Mouse (Mus musculus): ENCODE measurements at regions not wholly inside any gene's neighbourhood (a gene's known extent, or its start where the extent isn't known, plus 50 kb on each side); places are given as distances from the start of the nearest gene placed in this dataset.

DNA sequence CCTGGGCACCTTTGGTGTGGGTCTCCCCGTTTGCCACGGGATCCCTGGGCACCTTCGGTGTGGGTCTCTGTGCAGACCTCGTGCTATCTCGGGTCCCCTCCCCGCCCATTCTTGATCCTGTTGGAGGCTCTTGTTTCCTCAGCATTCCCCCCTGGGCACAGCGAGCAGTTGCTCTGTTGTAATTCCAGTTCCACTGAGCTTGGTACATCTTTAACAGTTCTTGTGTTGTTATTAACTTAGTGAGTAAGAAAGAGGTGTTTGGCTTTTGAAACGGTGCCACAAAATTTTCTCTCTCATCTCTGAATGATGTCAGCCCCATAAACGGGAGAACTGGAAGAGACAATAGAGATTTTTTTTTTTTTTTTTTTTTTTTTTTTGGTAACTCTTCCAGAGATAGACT, 187.7 kb upstream of the 4930412O13Rik start:
- no peak for DNase-seq

DNA sequence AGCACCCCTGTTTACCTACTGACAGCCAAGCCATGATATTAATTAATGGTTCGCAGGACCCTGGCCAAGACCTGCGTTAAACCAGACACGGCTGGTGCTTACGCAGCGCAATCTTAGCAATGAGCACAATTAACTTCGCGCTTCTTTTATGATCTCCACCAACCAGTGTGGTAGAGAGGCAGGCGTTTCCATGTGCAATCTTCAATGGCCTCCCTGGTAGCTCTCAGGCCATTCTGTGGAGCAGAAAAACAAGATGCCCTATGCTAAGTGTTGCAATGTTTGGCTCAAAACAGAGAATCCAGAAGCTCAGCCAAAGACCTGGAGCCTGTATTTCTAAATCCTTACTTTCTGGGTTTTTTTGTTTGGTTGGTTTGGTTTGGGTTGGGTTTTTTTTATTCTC, 186.9 kb upstream of the 4930412O13Rik start:
- no peak for DNase-seq

DNA sequence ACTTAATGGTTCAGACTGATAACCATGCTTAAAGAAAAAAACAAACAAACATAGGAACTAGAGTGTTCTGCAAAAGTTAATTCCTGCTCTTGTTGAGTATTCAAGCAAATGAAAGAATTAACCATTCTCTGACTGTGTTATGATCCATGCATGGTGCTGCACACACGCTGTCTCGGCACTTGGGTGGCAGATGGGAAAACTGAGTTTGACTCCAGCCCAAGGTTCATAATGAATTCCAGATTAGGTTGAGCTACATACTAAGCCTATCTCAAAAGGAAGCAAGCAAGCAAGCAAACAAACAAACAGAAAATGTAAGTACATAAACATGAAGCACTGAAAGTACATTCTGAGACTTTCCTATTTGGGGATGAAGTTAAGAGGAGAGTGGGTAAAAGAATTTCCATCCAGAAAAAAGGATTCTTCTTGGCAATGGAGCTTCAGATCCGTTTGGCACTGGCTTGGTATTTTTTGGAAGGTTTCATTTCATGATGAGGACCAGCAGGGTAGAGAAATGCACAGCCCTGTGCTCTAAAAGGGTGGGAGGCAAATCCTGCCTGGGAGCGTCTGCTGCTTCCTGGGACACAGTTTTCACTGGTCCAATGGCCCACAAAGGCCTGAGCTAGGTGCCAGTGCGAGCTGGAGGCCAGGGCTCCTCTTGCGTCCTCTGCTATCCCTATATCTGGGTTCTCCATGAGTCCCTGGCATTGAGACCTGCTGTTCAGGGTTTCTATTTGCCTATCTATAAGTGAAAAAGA, 183.3 kb upstream of the 4930412O13Rik start:
- peak; percentile 6 for DNase-seq

DNA sequence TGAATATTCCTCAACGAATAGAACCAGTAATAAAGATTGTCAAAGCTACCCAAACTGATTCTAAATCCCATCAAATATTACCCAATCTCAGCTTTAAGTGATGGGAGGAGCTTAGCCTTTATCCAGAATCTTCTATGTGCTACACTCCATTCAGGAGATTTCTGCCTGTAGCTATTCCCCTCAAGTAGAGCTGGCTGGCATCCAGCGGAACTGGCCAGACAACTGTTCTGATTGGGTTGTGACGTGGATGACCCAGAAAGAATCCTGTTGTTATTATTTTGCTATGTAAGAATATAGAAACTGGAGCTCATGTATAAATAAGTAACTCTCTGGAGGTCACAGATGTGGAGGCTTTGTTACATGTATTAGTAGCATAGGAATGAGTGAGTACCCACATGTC, 176.8 kb upstream of the 4930412O13Rik start:
- DNase-seq, result no peak

GRCm38 (mm10) chr2:9709466-9709865, 171.6 kb upstream of the 4930412O13Rik start:
- no peak for DNase-seq

DNA sequence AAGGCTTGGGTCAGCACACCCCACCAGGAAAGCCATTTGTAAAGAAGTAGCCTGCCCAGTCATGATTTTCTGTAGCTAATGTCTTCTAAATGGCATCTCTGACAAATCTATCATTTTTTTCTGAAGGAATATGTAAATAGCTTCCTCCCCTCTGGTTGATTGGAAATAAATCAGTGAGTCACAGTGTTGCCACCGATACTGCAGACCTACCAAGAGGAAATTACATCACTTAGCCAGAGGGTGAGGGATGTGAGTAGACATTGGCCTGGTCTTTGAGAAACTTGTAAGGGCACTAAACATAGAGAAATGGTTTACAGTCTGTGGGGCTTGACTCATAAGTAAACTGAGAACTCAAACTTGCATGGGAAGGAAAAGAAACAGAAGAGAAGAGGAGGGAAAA, 163.1 kb upstream of the 4930412O13Rik start:
- no peak for DNase-seq

- no peak for DNase-seq
Measured at GRCm38 (mm10) chr2:9733243-9733642, 147.8 kb upstream of the 4930412O13Rik start.

DNA sequence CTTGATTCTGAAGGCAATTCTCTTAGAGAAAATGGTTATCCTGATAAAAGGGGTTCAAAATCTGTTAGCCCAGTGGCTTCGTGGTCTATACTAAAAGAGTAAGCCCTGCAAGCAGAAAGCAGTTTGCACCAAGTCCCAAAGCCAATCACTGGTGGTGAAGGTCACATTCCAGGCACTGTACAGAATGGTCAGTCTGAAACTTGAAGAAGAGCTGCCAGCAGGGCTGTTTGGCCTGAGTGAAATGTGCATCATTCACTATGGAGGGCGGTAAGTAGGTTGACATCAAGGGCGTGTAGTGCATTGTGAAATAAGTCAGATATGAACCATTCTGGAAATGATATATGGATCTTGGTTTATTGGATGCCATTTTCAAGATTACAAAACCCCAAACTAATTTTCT, 136.9 kb upstream of the 4930412O13Rik start:
- no peak for DNase-seq

DNA sequence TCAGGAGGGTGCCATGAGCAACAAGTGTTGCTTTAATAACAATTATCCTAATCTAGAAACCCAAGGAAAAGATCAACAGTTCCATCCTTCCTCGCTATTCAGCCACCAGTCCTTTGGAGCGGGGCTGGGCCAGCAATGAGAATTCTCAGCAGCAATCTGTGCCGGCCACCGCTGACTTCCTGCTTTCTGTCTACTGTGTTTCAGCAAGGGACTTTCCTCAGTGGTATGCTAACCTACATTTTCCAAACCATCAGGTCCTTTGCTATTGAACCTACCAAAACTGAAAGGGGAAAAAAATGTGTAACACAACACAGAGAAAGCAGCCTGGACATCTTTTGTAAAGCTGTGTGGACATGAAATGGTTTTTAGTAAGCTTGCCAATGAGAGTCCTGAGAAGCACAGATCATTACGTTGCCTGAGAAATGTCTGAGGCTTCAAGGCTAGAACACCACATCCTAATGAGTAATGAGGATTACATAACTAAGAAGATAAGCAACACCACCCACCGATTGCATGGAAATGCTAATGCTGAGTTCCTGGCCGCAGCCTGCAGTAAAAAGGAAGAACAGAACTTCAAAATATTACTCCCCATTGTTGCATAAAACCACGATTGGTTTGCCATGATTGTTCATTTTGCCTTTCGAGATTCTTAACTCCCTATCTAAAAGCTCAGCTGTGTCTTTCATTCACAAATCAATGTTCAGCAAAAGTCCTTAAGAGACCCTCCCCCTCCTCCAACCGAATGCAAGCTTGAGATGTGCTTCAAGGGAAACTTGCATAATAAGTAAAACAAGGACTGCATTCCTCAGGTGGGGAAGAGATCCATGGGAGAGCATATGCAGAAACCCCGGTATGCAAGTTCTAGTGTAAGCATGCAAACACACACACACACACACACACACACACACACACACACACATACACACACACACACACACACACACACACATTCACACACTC, 130.9 kb upstream of the 4930412O13Rik start:
- no peak for DNase-seq

DNA sequence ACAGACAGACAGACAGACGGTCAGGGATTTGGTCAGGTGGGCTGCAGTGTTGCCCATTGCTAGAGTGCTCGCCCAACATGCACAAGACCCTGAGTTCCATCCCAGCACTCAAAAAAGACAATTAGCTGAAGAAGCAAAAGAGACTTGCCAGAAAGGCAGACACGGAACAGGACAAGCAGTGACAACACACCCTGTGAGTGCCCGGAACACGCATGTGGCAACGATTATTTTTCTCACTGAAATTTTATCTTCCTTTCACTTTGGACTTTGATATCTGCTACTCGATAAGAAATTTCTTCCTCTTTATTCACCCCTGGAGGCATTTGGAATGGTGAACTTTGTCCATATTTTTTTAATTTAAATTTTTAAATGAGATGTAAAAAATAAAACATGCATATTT, 127.4 kb upstream of the 4930412O13Rik start:
- DNase-seq, result no peak

DNA sequence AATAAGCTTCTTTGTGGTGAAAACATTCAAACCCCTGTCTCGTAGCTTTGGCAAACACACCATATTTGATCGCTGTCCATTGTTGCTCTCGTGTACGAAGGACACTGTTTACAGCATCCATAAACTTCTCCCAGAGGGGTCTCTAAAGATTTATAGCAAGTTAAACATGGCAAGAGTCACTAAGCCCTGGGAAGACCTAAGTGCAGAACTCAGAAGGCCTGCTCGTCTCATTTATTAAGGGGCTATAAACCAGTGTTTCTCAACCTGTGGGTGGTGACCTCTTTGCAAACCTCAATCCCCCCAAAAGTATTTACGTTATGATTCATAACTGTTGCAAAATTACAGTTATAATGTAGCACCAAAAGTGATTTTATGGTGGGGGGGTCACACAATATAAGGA, 126.9 kb upstream of the 4930412O13Rik start:
- no peak for DNase-seq

DNA sequence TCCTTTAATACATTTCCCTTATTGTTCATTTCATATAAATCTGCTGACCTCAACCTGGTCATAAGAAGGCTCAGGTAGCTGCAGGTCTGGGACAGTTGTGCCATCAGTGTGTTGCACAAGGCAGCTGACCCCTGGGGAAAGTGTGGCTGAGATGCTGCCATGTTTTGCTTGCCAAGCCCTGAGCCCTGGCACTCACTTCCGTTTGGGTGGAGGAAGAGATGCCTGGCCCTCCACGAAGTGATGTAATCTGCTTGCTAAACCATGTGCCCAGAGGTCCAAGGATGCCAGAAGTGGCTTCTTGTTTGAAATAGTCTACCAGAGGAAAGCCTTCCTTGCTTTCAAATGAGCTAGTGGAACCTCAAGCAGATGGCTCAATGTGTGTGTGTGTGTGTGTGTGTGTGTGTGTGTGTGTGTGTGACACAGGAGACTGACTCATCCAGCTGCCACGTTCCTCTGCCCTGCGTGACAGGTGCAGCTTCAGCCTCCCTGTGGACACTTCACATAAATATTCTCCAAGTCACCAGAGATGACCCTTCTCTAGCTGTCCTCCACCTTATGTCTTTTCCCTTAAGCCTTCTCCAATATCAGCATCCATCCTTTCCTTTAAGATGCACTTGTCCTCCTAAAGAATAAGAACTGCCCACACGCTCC, 123.2 kb upstream of the 4930412O13Rik start:
- DNase-seq, result no peak

DNA sequence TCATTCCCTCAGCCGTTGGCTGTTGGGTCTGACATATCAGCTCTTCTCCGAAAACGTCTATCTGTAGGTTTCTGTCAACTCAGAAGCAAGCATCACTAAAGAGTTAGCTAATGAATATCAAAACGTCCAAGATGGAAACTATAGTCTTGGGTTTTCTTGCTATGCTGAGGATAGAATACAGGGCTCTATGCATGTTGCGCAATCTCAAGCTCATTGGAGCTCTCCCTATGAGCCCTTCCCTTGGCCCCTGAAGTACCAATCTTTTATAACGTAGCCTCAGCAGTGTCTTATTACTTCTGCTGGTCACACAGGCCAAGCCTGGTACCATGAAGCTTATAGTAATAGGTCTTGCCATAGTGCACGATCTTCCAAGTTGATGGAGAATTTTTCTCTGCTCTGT, 122.1 kb upstream of the 4930412O13Rik start:
- no peak for DNase-seq

DNA sequence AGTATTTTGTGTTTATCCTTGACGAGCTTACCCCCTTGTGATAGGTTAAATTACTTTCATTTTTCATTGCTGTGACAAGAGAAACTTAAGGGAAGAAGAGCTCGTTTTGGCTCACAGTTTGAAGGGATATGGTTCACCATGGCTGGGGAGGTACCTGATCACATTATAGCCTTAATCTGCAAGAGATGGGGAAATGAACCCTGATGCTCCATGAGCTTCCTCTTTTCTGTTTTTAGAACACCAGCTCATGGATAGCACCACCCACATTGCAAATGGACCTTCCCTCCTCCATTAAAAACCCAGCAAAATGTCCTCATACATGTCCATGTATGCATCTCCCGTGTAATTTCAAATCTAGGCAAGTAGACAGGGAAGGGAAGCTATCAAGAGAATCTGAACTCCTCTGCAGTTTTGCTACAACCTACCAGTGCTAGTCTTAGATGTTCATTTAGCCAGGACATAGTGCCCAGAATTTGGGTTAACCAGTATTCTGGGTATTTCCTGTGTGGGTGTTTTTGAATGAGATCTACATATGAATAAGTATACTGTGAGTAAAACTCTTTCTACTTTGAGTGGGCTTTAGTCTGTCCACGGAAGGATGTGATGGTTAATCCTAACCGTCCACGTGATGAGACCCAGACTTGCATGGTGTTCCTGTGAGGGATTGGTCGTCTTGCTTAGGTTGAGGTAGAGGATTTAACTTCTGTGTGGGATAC, 121.5 kb upstream of the 4930412O13Rik start:
- DNase-seq, result no peak

- DNase-seq, result no peak
Measured at GRCm38 (mm10) chr2:9780159-9780558, 100.9 kb upstream of the 4930412O13Rik start.

- DNase-seq, result no peak
Measured at GRCm38 (mm10) chr2:9782698-9783097, 98.4 kb upstream of the 4930412O13Rik start.

DNA sequence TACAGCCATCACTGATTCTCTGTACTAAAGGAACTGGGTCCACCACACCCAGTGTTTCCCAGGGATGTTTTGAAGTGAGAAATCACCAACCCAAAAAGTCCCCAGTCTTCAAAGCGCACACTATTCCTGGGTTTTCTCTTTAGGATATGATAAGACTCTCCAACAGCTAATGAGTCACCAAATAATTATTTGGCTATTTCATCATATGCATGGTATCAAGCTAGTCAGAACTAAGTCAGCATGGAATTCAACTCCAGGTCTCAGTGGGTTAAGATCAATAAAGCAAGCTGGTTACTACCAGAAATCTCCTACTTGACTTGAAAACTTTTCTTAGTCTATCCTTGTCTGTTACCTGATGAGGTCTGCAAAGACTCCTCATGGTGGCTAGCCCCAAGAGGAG, 89.1 kb upstream of the 4930412O13Rik start:
- no peak for DNase-seq

DNA sequence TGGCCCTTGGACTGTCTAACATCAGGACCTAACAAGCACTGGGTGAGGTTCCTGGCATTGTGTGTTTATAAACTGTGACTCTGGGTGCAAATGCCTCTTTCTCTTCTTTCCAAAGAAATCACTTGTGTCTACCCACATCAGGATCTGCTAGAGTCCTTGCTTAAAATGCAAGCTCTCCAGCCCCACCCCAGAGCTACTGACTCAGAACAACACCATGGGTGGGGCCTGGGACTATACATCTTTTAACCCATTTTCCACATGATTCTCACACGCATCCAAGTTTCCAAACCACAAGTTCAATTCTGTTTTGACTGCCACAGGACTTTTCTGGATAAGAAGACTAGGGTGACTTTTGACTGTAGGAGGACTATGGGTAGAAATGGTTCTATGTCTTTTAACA, 88.7 kb upstream of the 4930412O13Rik start:
- DNase-seq, result no peak

DNA sequence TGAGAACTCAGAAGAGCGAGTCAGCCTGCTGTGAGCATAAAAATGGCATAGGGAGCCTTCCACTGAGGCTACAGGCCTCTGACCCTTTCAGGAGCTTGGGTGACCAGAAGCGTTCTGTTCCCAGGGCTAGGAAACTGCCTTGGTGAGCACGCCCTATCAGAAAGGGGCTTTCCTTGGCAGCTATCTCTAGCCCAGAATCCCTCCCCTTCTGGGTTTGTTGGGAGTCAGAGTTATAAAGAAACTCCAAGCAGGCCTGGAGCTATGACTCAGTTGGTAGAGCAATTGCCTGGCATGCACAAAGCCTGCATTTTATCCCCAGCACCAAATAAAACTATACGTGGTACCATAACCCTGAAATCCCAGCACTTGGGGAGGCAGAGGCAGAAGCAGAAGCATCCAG, 85.7 kb upstream of the 4930412O13Rik start:
- no peak for DNase-seq

GRCm38 (mm10) chr2:9801484-9801883, 79.6 kb upstream of the 4930412O13Rik start:
- DNase-seq, result no peak

DNA sequence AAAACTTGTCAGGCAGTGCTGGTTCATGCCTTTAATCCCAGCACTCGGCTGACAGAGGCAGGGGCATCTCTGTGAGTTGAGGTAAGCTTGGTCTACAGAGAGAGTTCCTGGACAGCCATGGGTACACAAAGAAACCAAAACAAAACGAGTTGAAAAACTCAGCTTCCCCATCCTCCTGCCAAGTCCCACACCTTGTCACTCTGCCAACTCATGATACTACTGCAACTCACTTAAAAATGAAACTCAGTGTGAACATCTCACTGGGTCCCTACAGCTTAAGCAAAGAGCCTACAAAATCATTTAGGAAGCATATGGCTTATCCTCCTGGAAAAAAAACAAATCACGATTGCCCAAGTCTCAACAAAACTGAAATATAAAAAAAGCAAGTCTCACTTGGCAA, 76.7 kb upstream of the 4930412O13Rik start:
- DNase-seq, result no peak

- no peak for DNase-seq
Measured at GRCm38 (mm10) chr2:9805590-9805989, 75.5 kb upstream of the 4930412O13Rik start.
